Mouse (Mus musculus) neutrophil, adult 59 days (primary cell): ENCODE measurements around the gene Olfr675. TPM values are rescaled to one million over a fixed set of nuclear protein-coding genes. Genes with fewer than 3 reads are reported as not detected.

Source experiments
- total RNA-seq, 2 experiments: library from RNA; stranded (reverse); gene quantifications; 1 replicate in 1 of 2; 2 replicates in 1 of 2; pipeline ENCODE4 v1.2.4; 2023

The Olfr675 gene
- not detected for total RNA-seq

GRCm38 (mm10) chr7:105028360-105028759 lies at the start of gene Olfr675:
TSS of gene Olfr675 (minus strand) at chr7:105028460.

GRCm38 (mm10) chr7:105064175-105064574 lies 35.9 kb upstream of the Olfr675 start, which contains the start of gene Olfr678:
TSS of gene Olfr678 (plus strand) at chr7:105064475.

GRCm38 (mm10) chr7:105032398-105032797 lies 4.1 kb upstream of the Olfr675 start, which contains the start of gene Olfr676:
TSS of gene Olfr676 (plus strand) at chr7:105032698.

GRCm38 (mm10) chr7:105001929-105002328 lies 26.3 kb downstream of the Olfr675 start, which contains the start of gene Olfr672:
TSS of gene Olfr672 (minus strand) at chr7:105002029.

GRCm38 (mm10) chr7:104979026-104979425 lies 49.2 kb downstream of the Olfr675 start, which contains the start of gene Olfr671:
TSS of gene Olfr671 (minus strand) at chr7:104979126.

Other genes with a start within 250 kb of the Olfr675 start
- gene Usp17lb, start 185.9 kb downstream of the Olfr675 start, total RNA-seq: under 1 TPM in 1 of 2 experiments, not detected in 1; 0.24 TPM
- not detected for gene Usp17la, start 171.5 kb downstream of the Olfr675 start, total RNA-seq
- not detected for gene Olfr665, start 150.4 kb downstream of the Olfr675 start, total RNA-seq
- not detected for gene Olfr666, start 132.5 kb downstream of the Olfr675 start, total RNA-seq
- not detected for gene Olfr667, start 107.0 kb downstream of the Olfr675 start, total RNA-seq
- gene Olfr668, start 100.4 kb downstream of the Olfr675 start, total RNA-seq: not detected
- not detected for gene Olfr669, start 94.2 kb downstream of the Olfr675 start, total RNA-seq
- gene Olfr670, start 65.8 kb downstream of the Olfr675 start, total RNA-seq: not detected
- gene Olfr671, start 49.3 kb downstream of the Olfr675 start, total RNA-seq: not detected
- not detected for gene Olfr672, start 26.4 kb downstream of the Olfr675 start, total RNA-seq
- gene Olfr676, start 4.2 kb upstream of the Olfr675 start, total RNA-seq: not detected
- not detected for gene Olfr677, start 22.9 kb upstream of the Olfr675 start, total RNA-seq
- not detected for gene Olfr678, start 36.0 kb upstream of the Olfr675 start, total RNA-seq
- not detected for gene Olfr679, start 52.7 kb upstream of the Olfr675 start, total RNA-seq
- not detected for gene Olfr680-ps1, start 64.4 kb upstream of the Olfr675 start, total RNA-seq
- not detected for gene Olfr681, start 88.4 kb upstream of the Olfr675 start, total RNA-seq
- not detected for gene Olfr683, start 118.6 kb upstream of the Olfr675 start, total RNA-seq
- not detected for gene Olfr684, start 135.2 kb upstream of the Olfr675 start, total RNA-seq
- gene Olfr685, start 157.6 kb upstream of the Olfr675 start, total RNA-seq: not detected
- gene Olfr686, start 179.0 kb upstream of the Olfr675 start, total RNA-seq: not detected